Mouse (Mus musculus): Measurements from ENCODE around the gene Gsdma3.

- TF ChIP-seq MYOD1 (IDR thresholded peaks at IDR 0.05; ENCODE audit: control insufficient read depth, insufficient read length, low read depth) (no peak), CTCF (IDR thresholded peaks at IDR 0.05; ENCODE audit: control insufficient read depth, insufficient read depth, insufficient read length) (no peak), USF1 (IDR thresholded peaks at IDR 0.05; ENCODE audit: low read depth) (no peak), FOSL1 (IDR thresholded peaks at IDR 0.05; ENCODE audit: insufficient read depth, low read length, poor library complexity, severe bottlenecking) (no peak), MAX (IDR thresholded peaks at IDR 0.05) (no peak)
Observed at GRCm38 (mm10) chr11:98603953-98604352, 22.2 kb upstream of the Gsdma3 start.
